Mouse (Mus musculus) CH12.LX (cell line): ENCODE measurements around the gene Fosb. TPM values are rescaled to one million over a fixed set of nuclear protein-coding genes. Genes with fewer than 3 reads are reported as not detected.

ENCODE experiments used
- DNase-seq: peaks from one replicate; pipeline ENCODE4 v3.0.0-alpha.2; 2013; ENCODE audit errors: extremely low read depth
- H3K27ac ChIP-seq: 2 replicates; pipeline ENCODE4 v1.5.1; 2012; ENCODE audit warnings: low read depth, mild to moderate bottlenecking, control low read depth, moderate library complexity; ENCODE audit not compliant: insufficient read depth
- H3K27me3 ChIP-seq: replicated peaks from 2 replicates; pipeline ENCODE3; 2012; ENCODE audit warnings: inconsistent platforms
- H3K36me3 ChIP-seq, 2 experiments: replicated peaks in 1 of 2; 2 replicates each; pipeline versions ENCODE3 to v1.6.1; 2012; ENCODE audit warnings: inconsistent platforms in 1 of 2, low read length in 1 of 2, mild to moderate bottlenecking in 1 of 2, mixed read lengths in 1 of 2, moderate library complexity in 1 of 2; ENCODE audit not compliant: control insufficient read depth in 1 of 2, insufficient read depth in 1 of 2
- H3K4me1 ChIP-seq, 2 experiments: 2 replicates each; pipeline ENCODE4 v1.6.1; 2012; ENCODE audit warnings: inconsistent platforms in 1 of 2, moderate library complexity in 1 of 2; ENCODE audit not compliant: insufficient read depth in 2 of 2, control insufficient read depth in 1 of 2
- H3K4me2 ChIP-seq: 2 replicates; pipeline ENCODE4 v1.6.1; 2012; ENCODE audit warnings: low read depth, mild to moderate bottlenecking, control low read depth; ENCODE audit not compliant: poor library complexity, insufficient read depth, severe bottlenecking
- H3K4me3 ChIP-seq, 3 experiments: fragments of 150-350 bp in 1 of 3; sonication (generic) in 1 of 3; replicated peaks in 1 of 3; 2 replicates each; pipeline versions ENCODE3 to v1.5.1; 2011 to 2012; ENCODE audit warnings: low read depth in 2 of 3, low read length in 2 of 3, mild to moderate bottlenecking in 2 of 3, moderate library complexity in 2 of 3, control low read depth in 1 of 3, improper control_type of control experiment in 1 of 3, inconsistent platforms in 1 of 3, mixed read lengths in 1 of 3; ENCODE audit not compliant: poor library complexity in 1 of 3
- H3K79me2 ChIP-seq: replicated peaks from 2 replicates; pipeline ENCODE4 v1.6.1; 2012; ENCODE audit warnings: mild to moderate bottlenecking, moderate library complexity; ENCODE audit not compliant: control insufficient read depth, poor library complexity, insufficient read depth, severe bottlenecking; ENCODE audit errors: extremely low read depth
- H3K9ac ChIP-seq: 2 replicates; pipeline ENCODE4 v1.6.1; 2012; ENCODE audit warnings: low read depth, mild to moderate bottlenecking, control low read depth, moderate library complexity; ENCODE audit not compliant: insufficient read depth
- H3K9me3 ChIP-seq: replicated peaks from 2 replicates; pipeline ENCODE3; 2012; ENCODE audit warnings: low read length, inconsistent platforms, mixed read lengths
- BHLHE40 ChIP-seq: IDR thresholded peaks from 2 replicates; pipeline ENCODE4 v1.6.1; 2011; ENCODE audit warnings: mild to moderate bottlenecking, low read depth, low read length, improper control_type of control experiment
- CHD1 ChIP-seq: IDR thresholded peaks from 2 replicates; pipeline ENCODE4 v1.6.1; 2012; ENCODE audit warnings: low read depth, low read length, improper control_type of control experiment, inconsistent platforms
- CHD2 ChIP-seq: IDR thresholded peaks from 2 replicates; pipeline ENCODE4 v1.6.1; 2011; ENCODE audit warnings: low read length, improper control_type of control experiment
- CTCF ChIP-seq, 2 experiments: IDR thresholded peaks in 1 of 2; conservative IDR thresholded peaks in 1 of 2; 2 replicates each; pipeline ENCODE4 v1.5.1; 2011 to 2012; ENCODE audit warnings: low read depth in 2 of 2, low read length in 2 of 2, improper control_type of control experiment in 1 of 2, inconsistent platforms in 1 of 2, mild to moderate bottlenecking in 1 of 2, moderate library complexity in 1 of 2
- E2F4 ChIP-seq: IDR thresholded peaks from 2 replicates; pipeline ENCODE4 v1.6.1; 2011; ENCODE audit warnings: low read depth, low read length, improper control_type of control experiment; ENCODE audit not compliant: insufficient replicate concordance
- ELF1 ChIP-seq: IDR thresholded peaks from 2 replicates; pipeline ENCODE4 v1.6.1; 2014; ENCODE audit warnings: low read depth, mild to moderate bottlenecking, inconsistent platforms, low read length, improper control_type of control experiment
- EP300 ChIP-seq: IDR thresholded peaks from 2 replicates; pipeline ENCODE4 v1.6.1; 2011; ENCODE audit warnings: low read length, improper control_type of control experiment
- ETS1 ChIP-seq: conservative IDR thresholded peaks from 2 replicates; pipeline ENCODE4 v1.6.1; 2012; ENCODE audit warnings: low read depth, mild to moderate bottlenecking, inconsistent platforms, low read length, improper control_type of control experiment, moderate library complexity
- GABPA ChIP-seq: IDR thresholded peaks from 2 replicates; pipeline ENCODE4 v1.6.1; 2012; ENCODE audit warnings: low read depth, low read length, improper control_type of control experiment, inconsistent platforms; ENCODE audit not compliant: insufficient replicate concordance
- HCFC1 ChIP-seq: IDR thresholded peaks from 2 replicates; pipeline ENCODE4 v1.6.1; 2012; ENCODE audit warnings: low read depth, mild to moderate bottlenecking, inconsistent platforms, low read length, improper control_type of control experiment
- IRF4 ChIP-seq: IDR thresholded peaks from 2 replicates; pipeline ENCODE4 v1.6.1; 2014; ENCODE audit warnings: low read depth, mild to moderate bottlenecking, inconsistent platforms, low read length, improper control_type of control experiment
- JUN ChIP-seq: IDR thresholded peaks from 2 replicates; pipeline ENCODE4 v1.6.1; 2011; ENCODE audit warnings: low read depth, mild to moderate bottlenecking, low read length, improper control_type of control experiment, moderate library complexity; ENCODE audit not compliant: insufficient read depth
- JUND ChIP-seq: conservative IDR thresholded peaks from 2 replicates; pipeline ENCODE4 v1.6.1; 2011; ENCODE audit warnings: low read depth, low read length, improper control_type of control experiment
- KAT2A ChIP-seq: IDR thresholded peaks from 2 replicates; pipeline ENCODE4 v1.6.1; 2012; ENCODE audit warnings: low read length, improper control_type of control experiment, inconsistent platforms; ENCODE audit not compliant: insufficient replicate concordance
- MAFK ChIP-seq: IDR thresholded peaks from 2 replicates; pipeline ENCODE4 v1.6.1; 2011; ENCODE audit warnings: low read length, improper control_type of control experiment; ENCODE audit not compliant: insufficient replicate concordance
- MAX ChIP-seq: IDR thresholded peaks from 2 replicates; pipeline ENCODE4 v1.6.1; 2011; ENCODE audit warnings: low read length, improper control_type of control experiment
- MAZ ChIP-seq: IDR thresholded peaks from 2 replicates; pipeline ENCODE4 v1.6.1; 2012; ENCODE audit warnings: low read depth, mild to moderate bottlenecking, inconsistent platforms, low read length, improper control_type of control experiment, moderate library complexity
- MEF2A ChIP-seq: IDR thresholded peaks from 2 replicates; pipeline ENCODE4 v1.6.1; 2014; ENCODE audit warnings: low read depth, mild to moderate bottlenecking, inconsistent platforms, low read length, improper control_type of control experiment, borderline replicate concordance
- MXI1 ChIP-seq: IDR thresholded peaks from 2 replicates; pipeline ENCODE4 v1.6.1; 2011; ENCODE audit warnings: mild to moderate bottlenecking, low read depth, low read length, improper control_type of control experiment
- MYC ChIP-seq: IDR thresholded peaks from 2 replicates; pipeline ENCODE4 v1.6.1; 2011; ENCODE audit warnings: low read depth, mild to moderate bottlenecking, improper control_type of control experiment, low read length
- NELFE ChIP-seq: IDR thresholded peaks from 2 replicates; pipeline ENCODE4 v1.6.1; 2011; ENCODE audit warnings: low read depth, low read length, improper control_type of control experiment
- NRF1 ChIP-seq: IDR thresholded peaks from 2 replicates; pipeline ENCODE4 v1.6.1; 2014; ENCODE audit warnings: low read depth, mild to moderate bottlenecking, inconsistent platforms, low read length, improper control_type of control experiment, moderate library complexity
- PAX5 ChIP-seq: IDR thresholded peaks from 2 replicates; pipeline ENCODE4 v1.6.1; 2012; ENCODE audit warnings: low read length, inconsistent platforms, mixed read lengths
- POLR2A ChIP-seq: IDR thresholded peaks from 2 replicates; pipeline ENCODE4 v1.6.1; 2011; ENCODE audit warnings: low read depth, mild to moderate bottlenecking, improper control_type of control experiment, low read length
- POLR2AphosphoS2 ChIP-seq: IDR thresholded peaks from 2 replicates; pipeline ENCODE4 v1.6.1; 2011; ENCODE audit warnings: low read depth, low read length, improper control_type of control experiment
- RAD21 ChIP-seq: IDR thresholded peaks from 2 replicates; pipeline ENCODE4 v1.6.1; 2011; ENCODE audit warnings: low read depth, mild to moderate bottlenecking, low read length, improper control_type of control experiment, moderate library complexity
- RCOR1 ChIP-seq: conservative IDR thresholded peaks from 2 replicates; pipeline ENCODE4 v1.6.1; 2012; ENCODE audit warnings: low read depth, mild to moderate bottlenecking, inconsistent platforms, low read length, improper control_type of control experiment
- SIN3A ChIP-seq: IDR thresholded peaks from 2 replicates; pipeline ENCODE4 v1.6.1; 2012; ENCODE audit warnings: low read length, improper control_type of control experiment, inconsistent platforms
- SMC3 ChIP-seq: IDR thresholded peaks from 2 replicates; pipeline ENCODE4 v1.6.1; 2011; ENCODE audit warnings: low read depth, low read length, improper control_type of control experiment
- TBP ChIP-seq: conservative IDR thresholded peaks from 2 replicates; pipeline ENCODE4 v1.6.1; 2011; ENCODE audit warnings: low read depth, low read length, improper control_type of control experiment
- TCF12 ChIP-seq: IDR thresholded peaks from 2 replicates; pipeline ENCODE4 v1.6.1; 2014; ENCODE audit warnings: low read depth, mild to moderate bottlenecking, inconsistent platforms, low read length, improper control_type of control experiment
- UBTF ChIP-seq: IDR thresholded peaks from 2 replicates; pipeline ENCODE4 v1.6.1; 2012; ENCODE audit warnings: low read depth, mild to moderate bottlenecking, inconsistent platforms, low read length, improper control_type of control experiment, moderate library complexity
- USF1 ChIP-seq: IDR thresholded peaks from 2 replicates; pipeline ENCODE4 v1.6.1; 2014; ENCODE audit warnings: low read depth, mild to moderate bottlenecking, inconsistent platforms, low read length, improper control_type of control experiment
- USF2 ChIP-seq: conservative IDR thresholded peaks from 2 replicates; pipeline ENCODE4 v1.6.1; 2011; ENCODE audit warnings: low read depth, low read length, improper control_type of control experiment
- ZC3H11A ChIP-seq: IDR thresholded peaks from 2 replicates; pipeline ENCODE4 v1.6.1; 2012; ENCODE audit warnings: low read depth, mild to moderate bottlenecking, inconsistent platforms, low read length, improper control_type of control experiment
- ZKSCAN1 ChIP-seq: IDR thresholded peaks from 2 replicates; pipeline ENCODE4 v1.6.1; 2012; ENCODE audit warnings: low read depth, inconsistent platforms, low read length, improper control_type of control experiment, borderline replicate concordance
- ZMIZ1 ChIP-seq: IDR thresholded peaks from 2 replicates; pipeline ENCODE4 v1.6.1; 2012; ENCODE audit warnings: low read depth, mild to moderate bottlenecking, inconsistent platforms, low read length, improper control_type of control experiment
- ZNF384 ChIP-seq: IDR thresholded peaks from 2 replicates; pipeline ENCODE4 v1.6.1; 2012; ENCODE audit warnings: low read depth, low read length, improper control_type of control experiment, inconsistent platforms
- dilution Hi-C: fragments of 300-500 bp; cut with MboI; formaldehyde crosslinking; loops from 2 replicates; pipeline ENCODE4 v1.14.3; 2020; ENCODE audit warnings: low sequenced_read_pairs; ENCODE audit not compliant: extremely low pct_unique_long_range_greater_than_20kb, extremely low pct_ligation_motif_present
- in situ Hi-C: fragments of 300-500 bp; cut with MboI; formaldehyde crosslinking; loops from 3 replicates; pipeline ENCODE4 v1.14.3; 2019; ENCODE audit warnings: low sequenced_read_pairs, low pct_ligation_motif_present, low pct_unique_long_range_greater_than_20kb, mixed read lengths
- polyA plus RNA-seq: library from polyadenylated mRNA; unstranded; fragments of >175 nt; gene quantifications from 2 replicates; pipeline ENCODE4 v1.2.1, GENCODE M21; 2012; ENCODE audit warnings: low read depth; ENCODE audit not compliant: insufficient read length
- total RNA-seq, 2 experiments: library from RNA; depleted of rRNA; stranded (reverse); fragments of 300-350 nt in 1 of 2; fragments of >200 nt in 1 of 2; gene quantifications; 2 replicates each; pipeline ENCODE4 v1.2.3; 2012 to 2014

The Fosb gene
- total and polyA plus RNA-seq, 3 experiments = 0.08 to 0.56 TPM; not detected in 1

DNA sequence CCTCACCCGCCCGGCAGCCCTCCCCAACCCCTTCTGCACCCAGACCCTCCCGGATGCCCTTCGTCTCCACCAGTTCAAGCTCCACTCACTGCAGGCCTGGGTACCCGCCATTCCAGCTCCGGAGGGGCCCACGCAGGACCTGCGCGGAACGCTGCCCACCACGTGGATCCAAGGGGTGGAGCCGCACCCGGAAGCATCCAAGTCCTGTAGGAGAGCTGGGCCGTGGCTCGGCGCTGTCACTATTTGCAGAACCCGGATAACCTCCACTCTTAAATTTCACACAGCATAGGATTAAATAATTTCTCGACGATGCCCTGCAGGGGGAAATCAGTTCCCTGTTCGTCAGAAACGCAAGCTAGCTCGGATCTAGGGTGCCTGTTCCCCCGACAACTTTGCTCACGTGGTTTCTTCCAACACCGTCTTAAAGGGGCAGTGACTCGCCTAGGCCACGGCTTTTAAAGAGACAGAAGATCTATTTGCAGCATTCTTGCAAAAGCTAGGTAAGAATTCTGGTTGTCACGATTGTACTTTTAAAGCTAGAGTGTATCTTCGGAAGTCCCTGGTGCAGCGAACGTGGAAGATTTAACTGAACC is 49.5 kb upstream of the Fosb start, which contains the start of the genes Cd3eap and Ppp1r13l:
Gene Cd3eap, minus strand, starts transcription at position 185 of the 593 bp plus-strand sequence.
Gene Ppp1r13l, plus strand, starts transcription at position 451 of the 593 bp plus-strand sequence.
- Histone ChIP-seq H3K4me3 (peak within 1 kb of the TSS; percentile 70 to 85 (median 73)), H3K4me1 (peaks cover 8 to 38% of the 10 kb centered on the region in 2 experiments; a peak in 3 of 4 replicates), H3K27me3 (peaks cover 38% of the 10 kb centered on the region), H3K4me2 (peak within 1 kb of the TSS; percentile 73), H3K36me3 (peaks cover 20 to 35% of the 10 kb centered on the region in 2 experiments), H3K27ac (no peak within 1 kb of the TSS), H3K9me3 (peaks cover 4% of the 10 kb centered on the region), H3K79me2 (peaks cover 8% of the 10 kb centered on the region), H3K9ac (peak within 1 kb of the TSS; percentile 47)
- dilution Hi-C loops (no loop called here), in situ Hi-C loops (loop anchor here (10.0 kb wide), 1 partner anchor 195 kb away; the partner anchor contains the start of gene Gipr)
- TF ChIP-seq NRF1 = peak; percentile 67
- TF ChIP-seq MYC = peak; percentile 97
- TF ChIP-seq ELF1 = peak; percentile 72
- no peak for TF ChIP-seq SMC3
- TF ChIP-seq MAZ = no peak
- TF ChIP-seq MXI1 = peak; percentile 99
- no peak for TF ChIP-seq MEF2A
- TF ChIP-seq CTCF (conservative IDR thresholded peaks at IDR 0.05 in 1 of 2, IDR thresholded peaks at IDR 0.05 in 1 of 2; ENCODE audit: low read depth in 2 of 2, low read length in 2 of 2) = no peak
- TF ChIP-seq TCF12 = no peak
- no peak for TF ChIP-seq JUN
- TF ChIP-seq EP300 = no peak
- peak; percentile 97 for TF ChIP-seq MAX
- no peak for TF ChIP-seq IRF4
- no peak for TF ChIP-seq E2F4
- TF ChIP-seq ZKSCAN1 = no peak
- TF ChIP-seq CHD1 = peak; percentile 100
- no peak for TF ChIP-seq CHD2
- TF ChIP-seq NELFE = peak; percentile 81
- peak; percentile 80 for TF ChIP-seq HCFC1
- 0 out of 2 replicates have a peak, but pooled peaks have one; percentile 6 for TF ChIP-seq JUND
- TF ChIP-seq PAX5 = no peak
- TF ChIP-seq BHLHE40 = no peak
- TF ChIP-seq RCOR1 = no peak
- no peak for TF ChIP-seq POLR2AphosphoS2
- peak; percentile 99 for TF ChIP-seq SIN3A
- TF ChIP-seq KAT2A = 0 out of 2 replicates have a peak, but pooled peaks have one; percentile 40
- peak; percentile 68 for TF ChIP-seq USF1
- TF ChIP-seq RAD21 = no peak
- no peak for TF ChIP-seq ZMIZ1
- TF ChIP-seq POLR2A = peak; percentile 82
- no peak for TF ChIP-seq MAFK
- TF ChIP-seq UBTF = no peak
- TF ChIP-seq ETS1 = no peak
- TF ChIP-seq USF2 = peak; percentile 53
- no peak for TF ChIP-seq ZNF384
- peak; percentile 86 for TF ChIP-seq TBP
- TF ChIP-seq GABPA = no peak
- TF ChIP-seq ZC3H11A = no peak
- peak; percentile 87 for DNase-seq
